Comparison of ENCODE assay signal across 11 mouse cellular contexts in genomic region chr5:66576299-66576698, GRCm38 (mm10). TPM values are rescaled to one million over a fixed set of nuclear protein-coding genes. Genes with fewer than 3 reads are reported as not detected.
DNase-seq lines count a peak whose midpoint lies in the region; ATAC-seq and TF ChIP-seq lines count a peak whose summit lies in the region.
"Had no signal": no experiment of that assay in that cellular context is flagged by ENCODE, and none has a peak within 500 bp of the region (broad histone marks: within the 10 kb centered on the region; RNA-seq: fewer than 3 reads in every experiment).

No protein-coding gene starts in this region.

- ATAC-seq in frontal cortex, adult (ENCODE audit: low TSS enrichment) = peak; percentile 90
- ATAC-seq in neural tube, embryonic 13.5 days (ENCODE audit: low read depth) = 0 out of 2 replicates have a peak, but pooled peaks have one; percentile 69
- peak; percentile 63; the same call in 1 of the 2 replicates for ATAC-seq in hindbrain, postnatal 0 days

- H3K4me3 ChIP-seq in neural tube, embryonic 13.5 days = no peak overlapping the region
- H3K4me3 ChIP-seq in hindbrain, postnatal 0 days (ENCODE audit: low read length) = no peak overlapping the region
- H3K4me3 ChIP-seq in gastrocnemius, adult 2 months = no peak overlapping the region
- H3K4me3 ChIP-seq: liver, embryonic 13.5 days; myocyte had no signal

- H3K27me3 ChIP-seq in neural tube, embryonic 13.5 days = no peaks in the 10 kb centered on the region
- H3K27me3 ChIP-seq in hindbrain, postnatal 0 days (ENCODE audit: insufficient read depth, low read length) = no peaks in the 10 kb centered on the region
- H3K27me3 ChIP-seq: liver, embryonic 13.5 days had no signal

- no peak for DNase-seq in frontal cortex, postnatal 14 days (ENCODE audit: low spot score in 2 of 2)
- DNase-seq in neural tube, embryonic 10.5 days (ENCODE audit: extremely low spot score, low spot score) = no peak
- DNase-seq in hindbrain, postnatal 0 days (ENCODE audit: low spot score) = peak; percentile 38
- DNase-seq in spleen, postnatal 36 days (ENCODE audit: low spot score in 2 of 2) = no peak
- DNase-seq in ovary, postnatal 14 days (ENCODE audit: low spot score) = no peak
- DNase-seq in gastrocnemius, adult 2 months = no peak
- DNase-seq: liver, embryonic 13.5 days; lung, postnatal 36 days had no signal

- no peak overlapping the region for H3K9ac ChIP-seq in neural tube, embryonic 13.5 days
- H3K9ac ChIP-seq in hindbrain, postnatal 0 days (replicated peaks; ENCODE audit: low read length) = no peak overlapping the region
- H3K9ac ChIP-seq: liver, embryonic 13.5 days had no signal

- no peak overlapping the region for H3K4me2 ChIP-seq in neural tube, embryonic 13.5 days
- H3K4me2 ChIP-seq in hindbrain, postnatal 0 days (ENCODE audit: low read depth, low read length) = no peak overlapping the region
- H3K4me2 ChIP-seq: liver, embryonic 13.5 days had no signal

- TF ChIP-seq CTCF in hindbrain, postnatal 0 days (IDR thresholded peaks at IDR 0.05; ENCODE audit: low read depth) = no peak
- TF ChIP-seq CTCF in gastrocnemius, adult 2 months (IDR thresholded peaks at IDR 0.05) = no peak

- WGBS in neural tube, embryonic 13.5 days = 41% methylated on average over 9 of the region's 9 CpGs
- WGBS in hindbrain, postnatal 0 days = 47% methylated on average over 9 of the region's 9 CpGs

- peaks cover 40% of the 10 kb centered on the region for H3K4me1 ChIP-seq in neural tube, embryonic 13.5 days (replicated peaks)
- peaks cover 4% of the 10 kb centered on the region for H3K4me1 ChIP-seq in hindbrain, postnatal 0 days (ENCODE audit: insufficient read depth, low read length)
- H3K4me1 ChIP-seq: liver, embryonic 13.5 days had no signal

- H3K36me3 ChIP-seq in neural tube, embryonic 13.5 days = no peaks in the 10 kb centered on the region
- H3K36me3 ChIP-seq in hindbrain, postnatal 0 days (ENCODE audit: insufficient read depth, low read length) = no peaks in the 10 kb centered on the region
- H3K36me3 ChIP-seq: liver, embryonic 13.5 days had no signal

- 0 out of 2 replicates have a peak overlapping the region, but pooled peaks have one; percentile 19 for H3K27ac ChIP-seq in neural tube, embryonic 13.5 days (replicated peaks)
- H3K27ac ChIP-seq in hindbrain, postnatal 0 days = no peak overlapping the region
- H3K27ac ChIP-seq in gastrocnemius, adult 2 months = no peak overlapping the region
- H3K27ac ChIP-seq: liver, embryonic 13.5 days had no signal

- H3K9me3 ChIP-seq in neural tube, embryonic 13.5 days = no peaks in the 10 kb centered on the region
- no peaks in the 10 kb centered on the region for H3K9me3 ChIP-seq in hindbrain, postnatal 0 days (ENCODE audit: low read length)
- H3K9me3 ChIP-seq: liver, embryonic 13.5 days had no signal

- intact Hi-C loops in gastrocnemius, adult 2 months (cut with DNase I) = loop anchor here (5.0 kb wide), 1 partner anchor 41 kb away; the partner anchor contains the start of gene Apbb2

RNA-seq across cellular contexts. Expression of gene Apbb2, which starts 42.3 kb away (rescaled TPM):
- polyA plus RNA-seq in neural tube, embryonic 13.5 days (2015; fragmentation: Nextera tagmentation; extraction: Ambion mirVana) = 108 and 123 TPM in 2 replicates
- 66.0 and 76.9 TPM in 2 replicates for total RNA-seq in hindbrain, postnatal 0 days (2014; rRNA removed)
- polyA plus RNA-seq in hindbrain, postnatal 0 days (2015; fragmentation: Nextera tagmentation; extraction: Ambion mirVana) = 67.9 and 72.1 TPM in 2 replicates
- 10 to 100 TPM; 35.9 to 43.2 TPM for total RNA-seq in gastrocnemius, adult 2 months (2021)
